Mouse (Mus musculus) forebrain, embryonic 11.5 days (tissue): Measurements from ENCODE around the gene Prss27. TPM values are rescaled to one million over a fixed set of nuclear protein-coding genes. Genes with fewer than 3 reads are reported as not detected.

Source experiments
- ATAC-seq: fragments of 200-750 bp; cut with Nextera tagmentation; replicated peaks from 2 replicates; pipeline ENCODE4 v1.8.0; 2017; ENCODE audit warnings: moderate TSS enrichment; ENCODE audit not compliant: low FRiP score
- DNase-seq: peaks from one replicate; pipeline ENCODE4 v3.0.0-alpha.2; 2017; ENCODE audit warnings: low spot score
- H3K27ac ChIP-seq: fragments of 300-500 bp; sonication (generic); 2 replicates; pipeline ENCODE4 v1.5.1; 2014; ENCODE audit warnings: low read depth, low read length
- H3K27me3 ChIP-seq: fragments of 300-500 bp; sonication (generic); 2 replicates; pipeline ENCODE4 v1.6.1; 2014; ENCODE audit warnings: mild to moderate bottlenecking, low read length, mixed read lengths; ENCODE audit not compliant: control insufficient read depth, insufficient read depth
- H3K36me3 ChIP-seq: fragments of 300-500 bp; sonication (generic); 2 replicates; pipeline ENCODE4 v1.6.1; 2014; ENCODE audit warnings: mild to moderate bottlenecking, low read length, moderate library complexity, mixed read lengths; ENCODE audit not compliant: control insufficient read depth, insufficient read depth
- H3K4me1 ChIP-seq: fragments of 300-500 bp; sonication (generic); replicated peaks from 2 replicates; pipeline ENCODE4 v1.6.1; 2014; ENCODE audit warnings: low read length, mixed read lengths; ENCODE audit not compliant: control insufficient read depth, insufficient read depth
- H3K4me2 ChIP-seq: fragments of 300-500 bp; sonication (generic); 2 replicates; pipeline ENCODE4 v1.6.1; 2014; ENCODE audit warnings: low read depth, mild to moderate bottlenecking, low read length, moderate library complexity, mixed read lengths; ENCODE audit not compliant: severe bottlenecking
- H3K4me3 ChIP-seq: fragments of 300-500 bp; sonication (generic); 2 replicates; pipeline ENCODE4 v1.5.1; 2014; ENCODE audit warnings: low read depth, low read length
- H3K9ac ChIP-seq: fragments of 300-500 bp; sonication (generic); 2 replicates; pipeline ENCODE4 v1.6.1; 2014; ENCODE audit warnings: low read length
- H3K9me3 ChIP-seq: fragments of 300-500 bp; sonication (generic); 2 replicates; pipeline ENCODE4 v1.6.1; 2016; ENCODE audit warnings: low read length, mixed read lengths; ENCODE audit not compliant: control insufficient read depth
- WGBS: fragments of 180-500 bp; shearing (Covaris S2); extraction: QIAGEN DNeasy Blood & Tissue Kit; methylation state at CpG from one replicate; pipeline ENCODE4 v1.1.7; 2014; 5-methylcytosine and 5-hydroxymethylcytosine counted together
- polyA plus RNA-seq: library from polyadenylated mRNA; unstranded; fragments of >200 nt; fragmentation: Nextera tagmentation; extraction: Ambion mirVana; gene quantifications from 2 replicates; pipeline ENCODE4 v1.2.1, GENCODE M21; 2014

Prss27 gene
- polyA plus RNA-seq, 1 experiment from 2014 or later: 0.15 TPM

DNA sequence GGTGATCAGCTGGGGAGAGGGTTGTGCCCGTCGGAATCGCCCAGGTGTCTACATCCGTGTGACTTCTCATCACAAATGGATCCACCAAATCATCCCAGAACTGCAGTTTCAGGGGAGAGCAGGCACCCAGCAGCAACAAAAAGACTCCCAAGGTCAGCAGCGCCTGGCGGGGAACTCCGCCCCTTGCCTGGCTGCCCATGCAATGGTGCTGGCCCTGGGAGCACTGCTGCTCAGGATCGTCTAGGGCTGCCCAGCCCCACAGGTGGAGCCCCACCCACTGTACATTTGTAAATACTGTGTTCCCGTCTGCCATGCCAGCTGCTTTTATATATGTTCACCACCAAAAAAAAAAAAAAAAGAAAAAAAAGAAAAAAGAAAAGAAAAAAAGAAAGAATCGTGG, 7.7 kb downstream of the Prss27 start:
- no peak overlapping the region for H3K4me2 ChIP-seq
- H3K4me3 ChIP-seq: no peak overlapping the region
- no peaks in the 10 kb centered on the region for H3K9me3 ChIP-seq
- peaks cover 5% of the 10 kb centered on the region; the same call in 1 of the 2 replicates for H3K36me3 ChIP-seq
- ATAC-seq: no peak
- WGBS: 85% methylated on average over 10 of the region's 10 CpGs
- no peak for DNase-seq
- H3K27ac ChIP-seq: no peak overlapping the region
- no peaks in the 10 kb centered on the region for H3K27me3 ChIP-seq
- no peaks in the 10 kb centered on the region for H3K4me1 ChIP-seq
- no peak overlapping the region for H3K9ac ChIP-seq

DNA sequence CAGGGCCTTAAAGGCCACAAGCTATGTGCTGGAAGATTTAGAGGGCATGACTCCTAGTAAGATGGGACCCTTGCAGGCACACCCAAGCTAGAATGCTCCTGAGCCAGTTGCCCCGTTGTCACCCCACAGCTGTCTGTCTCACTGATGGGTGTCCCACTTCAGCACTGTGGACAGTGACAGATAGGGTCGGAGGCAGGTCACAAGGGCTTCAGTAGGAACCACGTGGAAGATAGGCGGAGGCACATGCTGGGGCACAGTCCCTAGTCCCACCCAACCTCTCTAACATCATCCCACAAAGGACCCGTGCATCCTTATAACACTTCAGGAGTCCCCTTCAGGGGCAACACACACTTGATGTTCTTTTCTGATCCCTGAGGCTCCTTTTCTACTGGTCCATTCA, 8.1 kb downstream of the Prss27 start:
- H3K27me3 ChIP-seq: no peaks in the 10 kb centered on the region
- H3K9ac ChIP-seq: no peak overlapping the region
- H3K36me3 ChIP-seq: peaks cover 5% of the 10 kb centered on the region; the same call in 1 of the 2 replicates
- no peak overlapping the region for H3K27ac ChIP-seq
- no peak for ATAC-seq
- H3K4me1 ChIP-seq: no peaks in the 10 kb centered on the region
- no peak overlapping the region for H3K4me3 ChIP-seq
- WGBS: 57% methylated on average over 5 of the region's 5 CpGs
- no peak overlapping the region for H3K4me2 ChIP-seq
- H3K9me3 ChIP-seq: no peaks in the 10 kb centered on the region
- DNase-seq: no peak

DNA sequence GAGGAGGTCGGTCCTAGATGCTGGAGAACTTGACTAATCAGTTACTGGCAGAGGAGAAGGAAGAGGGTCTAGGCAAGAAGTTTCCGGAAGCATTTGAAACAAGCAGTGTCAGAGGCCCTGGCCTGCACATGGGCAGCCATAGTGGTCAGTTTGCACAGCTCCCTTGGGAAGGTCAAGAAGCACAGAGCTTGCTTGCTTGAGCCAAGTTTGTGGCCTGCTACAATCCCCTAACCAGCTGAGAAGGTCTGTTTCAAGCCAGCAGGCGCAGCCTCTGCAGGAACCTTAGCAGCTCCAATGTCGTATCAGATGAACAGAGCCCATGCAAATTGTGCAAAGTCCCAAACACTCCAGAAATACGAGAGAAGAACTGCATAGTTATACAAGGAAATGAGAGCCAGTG, 10.1 kb downstream of the Prss27 start:
- H3K9ac ChIP-seq: no peak overlapping the region
- peaks cover 5% of the 10 kb centered on the region; the same call in 1 of the 2 replicates for H3K36me3 ChIP-seq
- no peaks in the 10 kb centered on the region for H3K4me1 ChIP-seq
- H3K27me3 ChIP-seq: no peaks in the 10 kb centered on the region
- H3K27ac ChIP-seq: no peak overlapping the region
- no peak overlapping the region for H3K4me2 ChIP-seq
- H3K4me3 ChIP-seq: no peak overlapping the region
- DNase-seq (no peak), ATAC-seq (no peak)
- H3K9me3 ChIP-seq: no peaks in the 10 kb centered on the region
- 89% methylated on average over 5 of the region's 5 CpGs for WGBS

DNA sequence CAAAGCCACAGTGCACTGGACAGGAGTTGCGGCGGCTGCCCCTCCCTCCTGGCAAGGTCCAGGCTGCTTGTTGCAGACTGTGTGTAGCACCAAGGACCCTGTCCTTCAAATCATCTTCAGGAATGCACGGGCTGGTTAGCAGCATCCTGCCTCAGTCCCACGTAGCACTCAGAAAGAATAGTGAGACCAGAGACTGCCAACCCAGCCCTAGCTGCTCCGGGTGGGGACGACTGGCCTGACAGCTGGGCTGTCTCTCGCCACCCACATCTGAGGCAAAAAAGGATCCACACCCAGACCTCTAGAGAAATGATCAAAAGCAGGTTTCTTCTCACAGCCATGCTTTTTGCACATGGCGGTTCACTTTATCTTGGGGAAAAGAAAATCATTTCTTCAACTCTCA, 11.1 kb downstream of the Prss27 start:
- WGBS: 96% methylated on average over 8 of the region's 8 CpGs
- H3K9me3 ChIP-seq: no peaks in the 10 kb centered on the region

DNA sequence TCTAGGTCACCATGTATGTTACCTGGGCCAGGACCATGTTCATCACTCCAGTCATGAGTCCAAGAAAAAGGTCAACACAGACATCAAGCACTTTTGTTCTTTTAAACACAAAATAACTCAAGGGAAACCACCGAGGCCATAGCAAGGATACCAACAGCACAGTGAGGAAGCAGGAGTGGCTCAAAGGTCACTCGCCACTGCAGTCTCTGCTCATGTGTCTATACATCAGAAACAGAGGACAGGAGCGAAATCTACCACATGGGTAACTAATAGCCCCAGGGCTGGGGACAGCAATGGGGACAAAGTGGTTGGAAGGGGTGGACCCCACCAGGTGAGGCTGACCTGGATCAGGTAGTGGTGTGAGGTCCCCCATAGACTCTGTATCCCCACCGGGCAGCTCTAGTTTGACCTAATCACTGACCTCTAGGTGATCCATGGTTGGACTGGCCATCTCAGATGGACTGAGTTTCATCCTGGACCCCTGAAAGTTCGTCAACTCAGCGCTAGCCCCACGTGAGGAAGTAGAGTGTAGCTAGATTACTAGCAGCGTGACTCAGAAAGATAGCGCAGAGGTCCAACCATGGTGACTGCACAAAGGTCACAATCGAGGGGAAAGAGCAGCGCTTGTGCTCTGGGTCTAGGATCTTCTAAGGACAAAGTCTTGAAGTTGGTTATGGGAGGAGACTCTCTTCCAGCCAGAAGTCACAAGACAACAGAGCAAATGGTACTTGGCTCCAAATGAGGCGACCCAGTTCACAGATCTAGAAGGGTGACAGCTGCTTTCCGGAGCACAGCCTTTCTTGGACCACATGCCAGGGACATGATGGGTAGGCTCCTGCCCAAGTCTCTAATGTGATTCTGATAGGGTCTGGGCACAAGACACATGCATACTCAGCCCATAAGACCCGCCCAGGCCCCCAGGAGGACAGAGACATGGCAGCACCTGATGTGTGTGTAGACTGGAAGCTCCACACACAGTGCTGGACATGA, 19.0 kb downstream of the Prss27 start:
- WGBS: 93% methylated on average over 14 of the region's 14 CpGs
- Histone ChIP-seq H3K4me3 (no peak overlapping the region), H3K4me1 (no peaks in the 10 kb centered on the region), H3K9me3 (no peaks in the 10 kb centered on the region), H3K4me2 (no peak overlapping the region), H3K36me3 (peaks cover 14% of the 10 kb centered on the region), H3K27ac (no peak overlapping the region), H3K27me3 (no peaks in the 10 kb centered on the region), H3K9ac (no peak overlapping the region)
- DNase-seq (no peak), ATAC-seq (no peak)

More for the DNA sequence above, 11.1 kb downstream of the Prss27 start:
- no peak for ATAC-seq
- H3K9ac ChIP-seq: no peak overlapping the region
- no peak for DNase-seq
- no peaks in the 10 kb centered on the region for H3K27me3 ChIP-seq
- H3K4me3 ChIP-seq: no peak overlapping the region
- no peak overlapping the region for H3K27ac ChIP-seq
- no peaks in the 10 kb centered on the region for H3K4me1 ChIP-seq
- peaks cover 5% of the 10 kb centered on the region; the same call in 1 of the 2 replicates for H3K36me3 ChIP-seq
- no peak overlapping the region for H3K4me2 ChIP-seq

DNA sequence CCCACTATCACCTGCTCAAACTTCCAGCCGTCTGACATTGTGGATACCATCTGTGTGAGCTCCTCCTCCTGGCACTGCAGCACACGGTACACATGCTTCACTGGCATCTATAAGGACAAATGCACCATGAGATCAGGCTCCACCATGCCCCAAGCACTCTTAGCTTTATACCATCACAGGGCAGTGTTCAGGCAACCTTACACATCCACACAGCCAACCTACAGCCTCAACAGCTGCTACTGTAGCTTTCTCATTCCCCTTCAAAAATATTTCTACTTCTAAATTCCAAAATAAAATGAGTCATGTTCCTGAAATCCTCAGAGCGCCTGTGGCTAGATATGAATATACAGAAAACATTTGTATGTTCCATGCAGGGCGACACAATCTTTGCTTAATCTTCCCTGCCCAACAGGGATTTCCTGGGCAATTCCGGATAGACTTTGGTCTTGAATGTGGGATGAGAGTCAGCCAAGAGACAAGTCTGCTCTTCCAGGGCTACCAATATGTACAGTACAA, 19.8 kb downstream of the Prss27 start:
- Histone ChIP-seq H3K36me3 (peaks cover 14% of the 10 kb centered on the region), H3K27ac (no peak overlapping the region), H3K4me2 (no peak overlapping the region), H3K4me3 (no peak overlapping the region), H3K27me3 (no peaks in the 10 kb centered on the region), H3K9me3 (no peaks in the 10 kb centered on the region), H3K9ac (no peak overlapping the region), H3K4me1 (no peaks in the 10 kb centered on the region)
- DNase-seq (no peak), ATAC-seq (no peak)
- 90% methylated on average over 5 of the region's 5 CpGs for WGBS

DNA sequence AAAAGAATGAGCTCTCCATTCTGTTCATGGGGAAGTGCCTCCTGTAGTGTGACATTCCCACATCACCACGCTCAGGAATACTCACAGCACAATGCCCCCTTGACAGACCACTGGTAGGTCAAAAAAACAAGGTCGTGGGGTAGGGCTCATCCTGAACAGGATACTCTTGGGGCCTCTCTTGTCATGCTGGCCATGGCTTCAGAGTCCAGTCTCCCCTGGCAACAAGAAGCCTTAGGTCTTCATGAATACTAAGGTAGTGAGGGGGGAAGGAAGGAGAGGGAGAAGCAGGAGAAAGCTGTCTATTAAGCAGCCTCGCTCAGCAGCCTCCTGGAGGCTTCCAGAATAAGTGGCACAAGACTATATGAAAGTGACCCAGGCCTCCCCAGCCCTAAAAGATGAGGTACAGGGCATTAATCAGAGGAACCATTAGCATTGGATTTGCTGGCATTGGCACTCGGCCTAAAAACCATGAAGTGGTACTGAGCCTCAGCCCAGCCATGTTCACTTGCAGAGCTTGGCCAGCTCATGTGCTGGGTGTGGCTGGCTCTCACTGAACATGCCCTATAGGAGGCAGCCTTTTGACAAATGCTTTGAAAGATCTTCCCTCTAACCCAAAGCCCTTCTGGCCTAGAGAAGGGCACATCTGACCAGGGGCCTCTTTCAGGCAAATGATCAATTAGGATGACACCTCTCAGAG, 24.7 kb downstream of the Prss27 start:
- no peak overlapping the region for H3K4me2 ChIP-seq
- ATAC-seq (no peak), DNase-seq (no peak)
- no peak overlapping the region for H3K9ac ChIP-seq
- WGBS: 80% methylated on average over 4 of the region's 4 CpGs
- no peak overlapping the region for H3K27ac ChIP-seq
- H3K27me3 ChIP-seq: no peaks in the 10 kb centered on the region
- H3K36me3 ChIP-seq: peaks cover 10% of the 10 kb centered on the region
- no peaks in the 10 kb centered on the region for H3K9me3 ChIP-seq
- H3K4me1 ChIP-seq: no peaks in the 10 kb centered on the region
- H3K4me3 ChIP-seq: no peak overlapping the region

DNA sequence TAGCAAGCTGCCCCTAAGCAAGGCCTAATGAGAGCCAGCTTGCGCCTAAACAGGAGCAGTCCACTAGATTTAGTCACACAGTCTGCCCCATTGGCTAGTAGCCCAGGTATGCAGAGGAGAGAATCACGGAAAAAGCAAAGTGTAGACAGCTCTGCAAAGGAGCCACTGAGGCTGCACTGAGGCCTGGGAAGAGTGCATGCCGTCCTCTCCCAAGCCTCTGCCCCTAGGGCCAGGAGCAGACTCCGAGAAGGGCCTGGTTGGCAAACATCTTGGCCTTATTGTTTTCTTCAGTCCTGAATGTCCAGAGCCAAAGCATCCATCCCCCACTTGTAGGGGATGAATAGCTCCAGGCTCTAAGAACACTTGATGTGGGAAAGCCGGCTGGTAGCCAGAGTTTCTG, 30.3 kb downstream of the Prss27 start:
- H3K36me3 ChIP-seq: no peaks in the 10 kb centered on the region

More for the DNA sequence above, 30.3 kb downstream of the Prss27 start:
- H3K4me2 ChIP-seq: no peak overlapping the region
- H3K4me3 ChIP-seq: no peak overlapping the region
- DNase-seq (no peak), ATAC-seq (no peak)
- no peaks in the 10 kb centered on the region for H3K9me3 ChIP-seq
- 89% methylated on average over 5 of the region's 5 CpGs for WGBS
- no peaks in the 10 kb centered on the region for H3K27me3 ChIP-seq
- no peak overlapping the region for H3K9ac ChIP-seq
- no peak overlapping the region for H3K27ac ChIP-seq
- H3K4me1 ChIP-seq: peaks cover 2% of the 10 kb centered on the region
